Mouse (Mus musculus): ENCODE results near the gene Cux1. TPM values are rescaled to one million over a fixed set of nuclear protein-coding genes. Genes with fewer than 3 reads are reported as not detected.

The Cux1 gene
- polyA plus RNA-seq, 1 experiment from 2014 or later = 68.2 TPM

DNA sequence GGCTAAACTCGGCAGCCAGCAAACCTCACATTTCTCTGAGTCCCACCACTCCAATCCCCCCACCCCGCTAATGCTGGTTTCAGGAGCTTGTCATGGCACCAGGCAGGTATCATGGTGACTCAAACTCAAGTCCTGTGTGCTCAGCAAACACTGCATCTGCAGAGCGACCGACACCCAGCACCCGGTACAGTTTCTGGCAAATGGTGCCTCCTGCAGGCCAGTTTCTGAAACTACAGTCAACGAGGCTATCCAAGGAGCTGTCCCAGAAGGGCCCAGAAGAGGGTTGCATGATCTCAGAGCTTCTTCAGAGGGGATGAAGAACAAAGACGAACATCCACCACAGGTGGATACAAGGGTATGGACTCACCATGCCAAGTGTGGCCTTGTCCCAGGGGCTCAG is 316.3 kb downstream of the Cux1 start:
- Histone ChIP-seq H3K9ac (no peak overlapping the region), H3K36me3 (no peaks in the 10 kb centered on the region), H3K4me3 (replicated peaks) (no peak overlapping the region), H3K27ac (no peak overlapping the region), H3K4me2 (replicated peaks) (no peak overlapping the region), H3K27me3 (replicated peaks) (no peaks in the 10 kb centered on the region), H3K9me3 (no peaks in the 10 kb centered on the region), H3K4me1 (replicated peaks) (no peaks in the 10 kb centered on the region)
- 55% methylated on average over 7 of the region's 7 CpGs for whole genome bisulfite sequencing
- no peak for ATAC-seq

DNA sequence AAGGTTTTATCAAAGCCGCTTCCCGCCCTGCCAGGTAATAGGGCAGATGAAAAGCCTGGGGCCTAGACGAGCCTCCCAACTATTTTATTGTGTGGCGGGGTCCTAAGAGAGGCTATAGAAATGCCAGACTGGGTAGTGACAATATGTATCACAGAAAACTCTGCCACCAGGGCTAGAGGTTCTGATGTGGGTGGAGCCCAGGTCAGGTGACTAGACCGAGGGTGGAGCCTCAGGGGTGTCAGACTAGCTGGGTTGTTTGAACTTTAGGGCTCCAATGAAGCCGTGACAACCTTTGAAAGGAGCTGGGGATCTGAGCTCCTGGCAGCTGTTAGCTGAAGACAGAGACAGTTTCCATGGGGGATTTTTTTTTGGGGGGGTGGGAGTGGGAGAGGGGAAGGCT is 318.8 kb downstream of the Cux1 start:
- H3K9me3 ChIP-seq = no peaks in the 10 kb centered on the region
- peaks cover 8% of the 10 kb centered on the region for H3K4me1 ChIP-seq (replicated peaks)
- H3K9ac ChIP-seq = no peak overlapping the region
- 68% methylated on average over 6 of the region's 6 CpGs for WGBS
- no peaks in the 10 kb centered on the region for H3K27me3 ChIP-seq (replicated peaks)
- ATAC-seq = no peak
- no peak overlapping the region for H3K27ac ChIP-seq
- H3K4me3 ChIP-seq (replicated peaks) = no peak overlapping the region
- H3K36me3 ChIP-seq = no peaks in the 10 kb centered on the region
- no peak overlapping the region for H3K4me2 ChIP-seq (replicated peaks)

DNA sequence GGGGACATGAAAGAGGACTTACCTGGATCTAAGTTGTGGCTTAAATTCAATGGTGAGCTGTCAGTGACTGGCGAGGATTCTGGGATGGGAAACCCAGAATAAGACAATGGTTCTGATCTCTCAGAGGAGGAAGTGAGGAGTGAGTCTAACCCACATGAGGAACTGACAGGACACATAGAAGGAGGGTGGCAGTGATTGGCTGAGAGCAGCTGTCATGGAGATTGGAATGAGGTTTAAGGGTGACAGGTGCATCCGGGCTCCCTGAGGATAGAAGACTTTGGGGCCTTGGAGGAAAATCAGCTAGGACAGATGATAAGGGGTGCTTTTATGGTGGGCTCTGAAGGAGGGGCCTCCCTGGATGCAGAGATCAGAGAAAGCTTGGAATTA is 320.8 kb downstream of the Cux1 start, which contains the start of gene Sh2b2:
TSS of gene Sh2b2 (minus strand) at position 105 of the 387 bp plus-strand sequence.
- 82% methylated on average over 2 of the region's 2 CpGs for WGBS
- H3K9ac ChIP-seq = peak within 1 kb of the TSS; percentile 56
- no peaks in the 10 kb centered on the region for H3K36me3 ChIP-seq
- peak within 1 kb of the TSS; percentile 77 for H3K4me3 ChIP-seq (replicated peaks)
- H3K4me1 ChIP-seq (replicated peaks) = peaks cover 8% of the 10 kb centered on the region
- no peak for ATAC-seq
- H3K9me3 ChIP-seq = no peaks in the 10 kb centered on the region
- H3K4me2 ChIP-seq (replicated peaks) = peak within 1 kb of the TSS; percentile 96
- H3K27me3 ChIP-seq (replicated peaks) = no peaks in the 10 kb centered on the region
- H3K27ac ChIP-seq = no peak within 1 kb of the TSS

GRCm38 (mm10) chr5:136245541-136246451 is 321.5 kb downstream of the Cux1 start:
- H3K9me3 ChIP-seq = no peaks in the 10 kb centered on the region
- peaks cover 8% of the 10 kb centered on the region for H3K4me1 ChIP-seq (replicated peaks)
- H3K9ac ChIP-seq = peak overlapping the region; percentile 56
- WGBS = 21% methylated on average over 15 of the region's 15 CpGs
- H3K4me3 ChIP-seq (replicated peaks) = peak overlapping the region; percentile 77
- H3K36me3 ChIP-seq = no peaks in the 10 kb centered on the region
- no peak overlapping the region for H3K27ac ChIP-seq
- H3K4me2 ChIP-seq (replicated peaks) = peak overlapping the region; percentile 96
- ATAC-seq = no peak
- H3K27me3 ChIP-seq (replicated peaks) = no peaks in the 10 kb centered on the region

GRCm38 (mm10) chr5:136244762-136245540 is 322.3 kb downstream of the Cux1 start:
- no peaks in the 10 kb centered on the region for H3K36me3 ChIP-seq
- no peaks in the 10 kb centered on the region for H3K9me3 ChIP-seq
- H3K27me3 ChIP-seq (replicated peaks) = no peaks in the 10 kb centered on the region
- H3K9ac ChIP-seq = peak overlapping the region; percentile 69
- ATAC-seq = peak; percentile 86
- peak overlapping the region; percentile 77 for H3K4me3 ChIP-seq (replicated peaks)
- WGBS = 1% methylated on average over 47 of the region's 57 CpGs
- peak overlapping the region; percentile 58 for H3K27ac ChIP-seq
- peak overlapping the region; percentile 96 for H3K4me2 ChIP-seq (replicated peaks)
- peaks cover 8% of the 10 kb centered on the region for H3K4me1 ChIP-seq (replicated peaks)

DNA sequence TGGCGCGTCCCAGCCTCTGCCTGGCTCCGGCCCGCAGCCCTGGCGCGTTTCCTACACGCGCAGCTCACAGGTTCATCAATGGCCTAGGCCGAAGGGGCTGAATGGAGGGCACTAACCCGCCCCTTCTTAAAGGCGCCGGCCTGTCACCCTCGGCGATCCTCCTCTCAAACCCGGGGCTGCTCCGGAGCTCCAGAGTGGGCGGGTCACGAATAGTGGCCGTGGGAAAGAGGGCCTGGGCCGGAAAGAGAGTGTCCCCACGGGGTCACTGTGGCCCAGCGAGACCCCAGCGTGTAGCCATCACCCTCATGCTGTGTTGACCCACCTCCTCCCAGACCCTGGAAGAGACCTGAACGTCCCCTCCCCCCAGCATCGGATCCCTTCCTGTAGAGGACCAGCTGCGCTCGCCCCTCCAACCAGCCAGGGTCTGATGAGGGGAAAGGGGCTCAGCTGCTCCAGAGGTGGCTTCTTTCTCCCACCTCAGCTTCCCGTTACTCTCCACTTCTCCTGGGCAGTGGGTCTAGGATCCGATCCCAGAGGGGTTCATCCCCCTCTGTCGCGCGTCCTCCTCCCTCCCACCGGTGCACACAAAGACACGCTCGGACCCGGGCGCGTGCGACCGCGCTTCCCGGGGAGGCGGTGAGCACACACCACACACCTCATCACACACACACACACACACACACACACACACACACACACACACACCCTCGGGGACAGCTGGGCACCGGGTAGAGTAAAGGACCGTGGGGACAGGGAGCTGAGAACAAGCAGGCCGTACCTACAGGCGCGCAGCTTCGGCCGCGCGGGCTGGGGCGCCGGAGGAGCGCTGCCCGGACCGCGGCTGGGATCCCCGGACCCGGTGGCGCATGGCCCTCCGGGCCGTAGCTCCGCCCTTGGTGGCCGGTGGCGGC is 323.2 kb downstream of the Cux1 start:
- Histone ChIP-seq H3K36me3 (no peaks in the 10 kb centered on the region), H3K4me2 (replicated peaks) (peak overlapping the region; percentile 96), H3K4me1 (replicated peaks) (peaks cover 8% of the 10 kb centered on the region), H3K27ac (peak overlapping the region; percentile 58; the same call in 1 of the 2 replicates), H3K9me3 (no peaks in the 10 kb centered on the region), H3K4me3 (replicated peaks) (peak overlapping the region; percentile 77), H3K9ac (peak overlapping the region; percentile 69), H3K27me3 (replicated peaks) (no peaks in the 10 kb centered on the region)
- WGBS = under 1% methylated on average over 67 of the region's 67 CpGs
- peak; percentile 60 for ATAC-seq

GRCm38 (mm10) chr5:136241161-136241560 is 326.1 kb downstream of the Cux1 start:
- H3K4me1 ChIP-seq (replicated peaks) = peaks cover 15% of the 10 kb centered on the region
- 75% methylated on average over 6 of the region's 6 CpGs for WGBS

DNA sequence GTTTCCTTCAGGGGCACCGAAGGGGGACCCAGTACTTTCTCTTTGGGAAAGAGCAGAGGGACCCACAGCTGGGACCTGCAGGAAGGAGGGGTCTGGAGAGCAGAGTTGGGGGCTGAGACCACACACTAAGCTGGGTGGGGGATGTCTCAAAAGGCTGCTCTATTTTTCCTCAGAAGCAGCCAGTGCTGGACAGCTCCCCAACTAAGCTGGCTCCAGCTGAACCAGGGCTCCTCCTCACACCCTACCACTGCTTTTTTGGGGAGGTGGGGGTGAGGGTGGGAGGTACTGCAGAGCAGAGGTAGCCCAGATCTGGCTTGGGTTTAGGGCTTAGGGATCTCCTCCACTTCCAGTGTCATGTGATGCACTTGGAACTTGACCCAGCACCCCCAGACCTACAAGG is 326.9 kb downstream of the Cux1 start:
- no peak for ATAC-seq
- Histone ChIP-seq H3K27me3 (replicated peaks) (no peaks in the 10 kb centered on the region), H3K27ac (no peak overlapping the region), H3K36me3 (no peaks in the 10 kb centered on the region), H3K9me3 (no peaks in the 10 kb centered on the region), H3K4me3 (replicated peaks) (no peak overlapping the region), H3K4me1 (replicated peaks) (peaks cover 15% of the 10 kb centered on the region), H3K9ac (no peak overlapping the region), H3K4me2 (replicated peaks) (no peak overlapping the region)
- 32% methylated on average over 1 of the region's 1 CpGs for WGBS

More at GRCm38 (mm10) chr5:136241161-136241560, 326.1 kb downstream of the Cux1 start:
- no peak overlapping the region for H3K9ac ChIP-seq
- H3K36me3 ChIP-seq = no peaks in the 10 kb centered on the region
- H3K27ac ChIP-seq = no peak overlapping the region
- ATAC-seq = no peak
- no peak overlapping the region for H3K4me2 ChIP-seq (replicated peaks)
- H3K27me3 ChIP-seq (replicated peaks) = no peaks in the 10 kb centered on the region
- no peaks in the 10 kb centered on the region for H3K9me3 ChIP-seq
- H3K4me3 ChIP-seq (replicated peaks) = no peak overlapping the region

GRCm38 (mm10) chr5:136237607-136238006 is 329.7 kb downstream of the Cux1 start:
- Histone ChIP-seq H3K4me1 (replicated peaks) (0 out of 2 replicates have a peak, but pooled peaks cover 8% of the 10 kb centered on the region), H3K4me3 (replicated peaks) (peak overlapping the region; percentile 30), H3K9me3 (no peaks in the 10 kb centered on the region), H3K9ac (0 out of 2 replicates have a peak overlapping the region, but pooled peaks have one; percentile 23), H3K27ac (no peak overlapping the region), H3K27me3 (replicated peaks) (0 out of 2 replicates have a peak, but pooled peaks cover 5% of the 10 kb centered on the region), H3K36me3 (no peaks in the 10 kb centered on the region), H3K4me2 (replicated peaks) (peak overlapping the region; percentile 70)
- ATAC-seq = no peak
- 3% methylated on average over 19 of the region's 19 CpGs for WGBS

DNA sequence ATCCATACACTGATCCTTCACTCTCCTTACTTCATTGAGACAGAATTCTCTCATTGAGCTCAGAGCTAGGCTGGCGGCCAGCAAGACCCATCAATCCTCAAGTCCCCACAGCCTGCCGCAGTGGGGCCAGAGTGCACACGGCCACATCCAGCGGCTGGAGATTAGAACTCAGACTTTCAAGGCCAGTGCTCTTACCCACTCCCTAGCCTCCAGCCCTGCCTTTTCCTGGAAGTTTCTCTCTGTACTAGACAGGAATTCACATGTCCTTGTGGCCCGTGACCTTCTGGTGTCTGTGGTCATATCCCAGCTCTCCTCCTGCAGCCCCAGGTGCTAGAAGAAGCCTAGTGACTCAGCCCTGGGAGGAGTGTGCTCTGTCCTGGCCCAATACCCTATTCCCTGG is 330.7 kb downstream of the Cux1 start:
- Histone ChIP-seq H3K36me3 (no peaks in the 10 kb centered on the region), H3K9me3 (no peaks in the 10 kb centered on the region), H3K27me3 (replicated peaks) (peaks cover 5% of the 10 kb centered on the region; the same call in 1 of the 2 replicates), H3K4me2 (replicated peaks) (no peak overlapping the region), H3K9ac (no peak overlapping the region), H3K4me3 (replicated peaks) (no peak overlapping the region), H3K27ac (no peak overlapping the region), H3K4me1 (replicated peaks) (0 out of 2 replicates have a peak, but pooled peaks cover 8% of the 10 kb centered on the region)
- no peak for ATAC-seq
- 71% methylated on average over 5 of the region's 5 CpGs for WGBS

- no peak for ATAC-seq
- 67% methylated on average over 4 of the region's 4 CpGs for WGBS
Measured at GRCm38 (mm10) chr5:136230348-136231035, 336.8 kb downstream of the Cux1 start.

More at GRCm38 (mm10) chr5:136230348-136231035, 336.8 kb downstream of the Cux1 start:
- H3K4me2 ChIP-seq (replicated peaks) = no peak overlapping the region
- H3K4me1 ChIP-seq (replicated peaks) = no peaks in the 10 kb centered on the region
- H3K9ac ChIP-seq = no peak overlapping the region
- H3K36me3 ChIP-seq = no peaks in the 10 kb centered on the region
- H3K27me3 ChIP-seq (replicated peaks) = peaks cover 5% of the 10 kb centered on the region; the same call in 1 of the 2 replicates
- no peaks in the 10 kb centered on the region for H3K9me3 ChIP-seq
- no peak overlapping the region for H3K27ac ChIP-seq
- H3K4me3 ChIP-seq (replicated peaks) = no peak overlapping the region
